Mouse (Mus musculus): ENCODE results near the gene Necab3. TPM values are rescaled to one million over a fixed set of nuclear protein-coding genes. Genes with fewer than 3 reads are reported as not detected.

The Necab3 gene
- total RNA-seq (2021), result 10 to 100 TPM; 69.4 to 81.9 TPM
- long read RNA-seq, experiment 1, transcript Necab3-201 (13 exons, 1,829 nt), result major isoform, 98 of 153 reads
- long read RNA-seq, experiment 1, partial matches to known transcripts, result 10 of 153 reads
- long read RNA-seq, experiment 1, other reads (novel, unspliced or antisense), result 45 of 153 reads
- long read RNA-seq, experiment 2, transcript Necab3-201 (13 exons, 1,829 nt), result major isoform, 52 of 95 reads
- long read RNA-seq, experiment 2, partial matches to known transcripts, result 9 of 95 reads
- long read RNA-seq, experiment 2, other reads (novel, unspliced or antisense), result 33 of 95 reads

- DNase-seq (ENCODE audit: low spot score in 2 of 2), result peak; percentile 67 to 76
Measured at GRCm38 (mm10) chr2:154558264-154559039, at the start of gene Necab3. Necab3 (minus strand) TSS chr2:154558890.

- DNase-seq (ENCODE audit: low spot score in 2 of 2), result no peak
Measured at GRCm38 (mm10) chr2:154606965-154607364, 48.3 kb upstream of the Necab3 start.

GRCm38 (mm10) chr2:154604156-154604555, 45.5 kb upstream of the Necab3 start:
- no peak for DNase-seq (ENCODE audit: low spot score in 2 of 2)

- peak; percentile 99 to 100 for DNase-seq (ENCODE audit: low spot score in 2 of 2)
Measured at GRCm38 (mm10) chr2:154603638-154604153, 45.0 kb upstream of the Necab3 start, which contains the start of gene Pxmp4. Pxmp4 (minus strand) TSS chr2:154603708.

- no peak for DNase-seq (ENCODE audit: low spot score in 2 of 2)
Measured at GRCm38 (mm10) chr2:154603007-154603637, 44.4 kb upstream of the Necab3 start.

GRCm38 (mm10) chr2:154601324-154601723, 42.6 kb upstream of the Necab3 start:
- DNase-seq (ENCODE audit: low spot score in 2 of 2), result no peak

- DNase-seq (ENCODE audit: low spot score in 2 of 2), result no peak
Measured at GRCm38 (mm10) chr2:154600586-154600985, 41.9 kb upstream of the Necab3 start.

- DNase-seq (ENCODE audit: low spot score in 2 of 2), result no peak
Measured at GRCm38 (mm10) chr2:154597399-154597798, 38.7 kb upstream of the Necab3 start.

- DNase-seq (ENCODE audit: low spot score in 2 of 2), result no peak
Measured at GRCm38 (mm10) chr2:154595775-154596174, 37.1 kb upstream of the Necab3 start.

GRCm38 (mm10) chr2:154593025-154593424, 34.3 kb upstream of the Necab3 start:
- no peak for DNase-seq (ENCODE audit: low spot score in 2 of 2)

GRCm38 (mm10) chr2:154591239-154591638, 32.5 kb upstream of the Necab3 start:
- no peak for DNase-seq (ENCODE audit: low spot score in 2 of 2)

GRCm38 (mm10) chr2:154589051-154589450, 30.4 kb upstream of the Necab3 start:
- no peak for DNase-seq (ENCODE audit: low spot score in 2 of 2)

GRCm38 (mm10) chr2:154586405-154586804, 27.7 kb upstream of the Necab3 start:
- no peak for DNase-seq (ENCODE audit: low spot score in 2 of 2)

- DNase-seq (ENCODE audit: low spot score in 2 of 2), result no peak
Measured at GRCm38 (mm10) chr2:154584931-154585601, 26.4 kb upstream of the Necab3 start.

- peak; percentile 92 to 94 for DNase-seq (ENCODE audit: low spot score in 2 of 2)
Measured at GRCm38 (mm10) chr2:154583906-154584872, 25.5 kb upstream of the Necab3 start.

GRCm38 (mm10) chr2:154581421-154581820, 22.7 kb upstream of the Necab3 start:
- no peak for DNase-seq (ENCODE audit: low spot score in 2 of 2)

- no peak for DNase-seq (ENCODE audit: low spot score in 2 of 2)
Measured at GRCm38 (mm10) chr2:154580586-154580985, 21.9 kb upstream of the Necab3 start.

GRCm38 (mm10) chr2:154577744-154578067, 19.0 kb upstream of the Necab3 start:
- no peak for DNase-seq (ENCODE audit: low spot score in 2 of 2)

- DNase-seq (ENCODE audit: low spot score in 2 of 2), result no peak
Measured at GRCm38 (mm10) chr2:154576876-154577743, 18.4 kb upstream of the Necab3 start.

Data from left cerebral cortex, adult 18-20 months (tissue).